Mouse (Mus musculus): ENCODE measurements around the gene Fam49a.
"Not testable (repeated sequence)": the region's sequence is repeated elsewhere in the genome, so short reads cannot be mapped to it uniquely, and the experiment has no call there.

Fam49a gene

GRCm38 (mm10) chr12:12316956-12317355, 55.0 kb downstream of the Fam49a start:
- peak; percentile 52 to 67 for DNase-seq

GRCm38 (mm10) chr12:12317606-12318005, 55.7 kb downstream of the Fam49a start:
- DNase-seq = no peak

GRCm38 (mm10) chr12:12318140-12318734, 56.3 kb downstream of the Fam49a start:
- no peak for DNase-seq

GRCm38 (mm10) chr12:12320693-12321092, 58.8 kb downstream of the Fam49a start:
- DNase-seq = no peak

GRCm38 (mm10) chr12:12321111-12321510, 59.2 kb downstream of the Fam49a start:
- no peak for DNase-seq

GRCm38 (mm10) chr12:12323084-12323483, 61.1 kb downstream of the Fam49a start:
- no peak for DNase-seq

- peak; percentile 93 to 94 for DNase-seq
Measured at GRCm38 (mm10) chr12:12323616-12324223, 61.8 kb downstream of the Fam49a start.

- not testable (repeated sequence) for DNase-seq
Measured at GRCm38 (mm10) chr12:12324266-12324665, 62.3 kb downstream of the Fam49a start.

GRCm38 (mm10) chr12:12333526-12334310, 71.8 kb downstream of the Fam49a start:
- no peak for DNase-seq

- no peak for DNase-seq
Measured at GRCm38 (mm10) chr12:12334486-12334885, 72.5 kb downstream of the Fam49a start.

GRCm38 (mm10) chr12:12335566-12335965, 73.6 kb downstream of the Fam49a start:
- DNase-seq = no peak

- DNase-seq = no peak
Measured at GRCm38 (mm10) chr12:12337378-12337777, 75.4 kb downstream of the Fam49a start.

GRCm38 (mm10) chr12:12343320-12343719, 81.4 kb downstream of the Fam49a start:
- DNase-seq = no peak

GRCm38 (mm10) chr12:12348625-12349024, 86.7 kb downstream of the Fam49a start:
- no peak for DNase-seq

- no peak for DNase-seq
Measured at GRCm38 (mm10) chr12:12349645-12350288, 87.8 kb downstream of the Fam49a start.

GRCm38 (mm10) chr12:12351816-12352552, 90.0 kb downstream of the Fam49a start:
- no peak for DNase-seq

GRCm38 (mm10) chr12:12354115-12354653, 92.2 kb downstream of the Fam49a start:
- no peak for DNase-seq

- no peak for DNase-seq
Measured at GRCm38 (mm10) chr12:12356048-12356447, 94.1 kb downstream of the Fam49a start.

- peak in 1 of 2 experiments; percentile 12 for DNase-seq
Measured at GRCm38 (mm10) chr12:12356463-12356862, 94.5 kb downstream of the Fam49a start.

GRCm38 (mm10) chr12:12356946-12357345, 95.0 kb downstream of the Fam49a start:
- DNase-seq = no peak

GRCm38 (mm10) chr12:12359923-12360322, 98.0 kb downstream of the Fam49a start:
- no peak for DNase-seq

- DNase-seq = no peak
Measured at GRCm38 (mm10) chr12:12362371-12362770, 100.4 kb downstream of the Fam49a start.

Measured in kidney, postnatal 4 days (tissue).